Mouse (Mus musculus): ENCODE measurements around the gene Zfp524. TPM values are rescaled to one million over a fixed set of nuclear protein-coding genes. Genes with fewer than 3 reads are reported as not detected.
"Not testable (repeated sequence)": the region's sequence is repeated elsewhere in the genome, so short reads cannot be mapped to it uniquely, and the experiment has no call there.

Zfp524 gene
- total and polyA plus RNA-seq, 3 experiments: 2.3 to 8.4 (median 4.4) TPM

GRCm38 (mm10) chr7:5017931-5018330 lies 3.7 kb downstream of the Zfp524 start (continued):
- no peak for TF ChIP-seq CTCF (conservative IDR thresholded peaks at IDR 0.05 in 1 of 2, IDR thresholded peaks at IDR 0.05 in 1 of 2; ENCODE audit: low read depth in 2 of 2, low read length in 2 of 2)

- Histone ChIP-seq H3K79me2 (replicated peaks; ENCODE audit: control insufficient read depth, extremely low read depth, insufficient read depth, poor library complexity, severe bottlenecking) (peaks cover 28% of the 10 kb centered on the region), H3K4me2 (ENCODE audit: insufficient read depth, low read depth, poor library complexity, severe bottlenecking) (peak overlapping the region; percentile 73; the same call in 1 of the 2 replicates), H3K9ac (ENCODE audit: insufficient read depth, low read depth) (peak overlapping the region; percentile 66), H3K4me3 (replicated peaks in 1 of 3; ENCODE audit: low read depth in 2 of 3, low read length in 2 of 3, poor library complexity in 1 of 3) (peak overlapping the region; percentile 41 to 82 (median 59)), H3K36me3 (replicated peaks in 1 of 2; ENCODE audit: control insufficient read depth in 1 of 2, insufficient read depth in 1 of 2, low read length in 1 of 2) (peaks cover 28 to 47% of the 10 kb centered on the region in 2 experiments), H3K4me1 (ENCODE audit: control insufficient read depth in 1 of 2, insufficient read depth in 2 of 2) (peaks cover 0 to 35% of the 10 kb centered on the region in 2 experiments; a peak in 2 of 4 replicates), H3K27ac (ENCODE audit: insufficient read depth, low read depth) (peak overlapping the region; percentile 27)
- H3K27me3 ChIP-seq (replicated peaks); DNase-seq (ENCODE audit: extremely low read depth); in situ Hi-C loops (cut with MboI; ENCODE audit: low pct_ligation_motif_present, low pct_unique_long_range_greater_than_20kb, low sequenced_read_pairs); dilution Hi-C loops (cut with MboI; ENCODE audit: extremely low pct_ligation_motif_present, extremely low pct_unique_long_range_greater_than_20kb, low sequenced_read_pairs); H3K9me3 ChIP-seq (replicated peaks; ENCODE audit: low read length): not testable (repeated sequence)
These were observed 5.4 kb downstream of the Zfp524 start for GRCm38 (mm10) chr7:5019576-5019975.

GRCm38 (mm10) chr7:5020000-5020681 lies 5.9 kb downstream of the Zfp524 start, which contains the start of the genes Zfp865 and Ccdc106:
Gene Zfp865, plus strand, starts transcription at chr7:5020376.
Gene Ccdc106, plus strand, starts transcription at chr7:5020553.
- Histone ChIP-seq H3K79me2 (replicated peaks; ENCODE audit: control insufficient read depth, extremely low read depth, insufficient read depth, poor library complexity, severe bottlenecking) (peaks cover 28% of the 10 kb centered on the region), H3K4me3 (replicated peaks in 1 of 3; ENCODE audit: low read depth in 2 of 3, low read length in 2 of 3, poor library complexity in 1 of 3) (peak within 1 kb of the TSS; percentile 81 to 82 (median 81)), H3K36me3 (replicated peaks in 1 of 2; ENCODE audit: control insufficient read depth in 1 of 2, insufficient read depth in 1 of 2, low read length in 1 of 2) (peaks cover 31 to 51% of the 10 kb centered on the region in 2 experiments), H3K9me3 (replicated peaks; ENCODE audit: low read length) (peaks cover 6% of the 10 kb centered on the region), H3K27me3 (replicated peaks) (no peaks in the 10 kb centered on the region), H3K4me1 (ENCODE audit: control insufficient read depth in 1 of 2, insufficient read depth in 2 of 2) (peaks cover 0 to 35% of the 10 kb centered on the region in 2 experiments; a peak in 2 of 4 replicates), H3K9ac (ENCODE audit: insufficient read depth, low read depth) (peak within 1 kb of the TSS; percentile 98), H3K4me2 (ENCODE audit: insufficient read depth, low read depth, poor library complexity, severe bottlenecking) (peak within 1 kb of the TSS; percentile 83), H3K27ac (ENCODE audit: insufficient read depth, low read depth) (peak within 1 kb of the TSS; percentile 54)
- in situ Hi-C loops (cut with MboI; ENCODE audit: low pct_ligation_motif_present, low pct_unique_long_range_greater_than_20kb, low sequenced_read_pairs) (no loop called here), dilution Hi-C loops (cut with MboI; ENCODE audit: extremely low pct_ligation_motif_present, extremely low pct_unique_long_range_greater_than_20kb, low sequenced_read_pairs) (no loop called here)
- peak; percentile 99 for DNase-seq (ENCODE audit: extremely low read depth)
- peak; percentile 69; the same call in 1 of the 2 replicates for TF ChIP-seq IRF4 (IDR thresholded peaks at IDR 0.05; ENCODE audit: low read depth, low read length)
- TF ChIP-seq MAZ (IDR thresholded peaks at IDR 0.05; ENCODE audit: low read depth, low read length): peak; percentile 94
- TF ChIP-seq ZNF384 (IDR thresholded peaks at IDR 0.05; ENCODE audit: low read depth, low read length): peak; percentile 64
- peak; percentile 57 for TF ChIP-seq MEF2A (IDR thresholded peaks at IDR 0.05; ENCODE audit: borderline replicate concordance, low read depth, low read length)
- peak; percentile 94 for TF ChIP-seq NRF1 (IDR thresholded peaks at IDR 0.05; ENCODE audit: low read depth, low read length)
- TF ChIP-seq ELF1 (IDR thresholded peaks at IDR 0.05; ENCODE audit: low read depth, low read length): peak; percentile 97
- peak; percentile 72 for TF ChIP-seq NELFE (IDR thresholded peaks at IDR 0.05; ENCODE audit: low read depth, low read length)
- TF ChIP-seq SMC3 (IDR thresholded peaks at IDR 0.05; ENCODE audit: low read depth, low read length): no peak
- peak; percentile 77 for TF ChIP-seq SIN3A (IDR thresholded peaks at IDR 0.05; ENCODE audit: low read length)
- peak; percentile 69 for TF ChIP-seq TCF12 (IDR thresholded peaks at IDR 0.05; ENCODE audit: low read depth, low read length)
- 0 out of 2 replicates have a peak, but pooled peaks have one; percentile 65 for TF ChIP-seq POLR2AphosphoS2 (IDR thresholded peaks at IDR 0.05; ENCODE audit: low read depth, low read length)
- no peak for TF ChIP-seq ZC3H11A (IDR thresholded peaks at IDR 0.05; ENCODE audit: low read depth, low read length)
- TF ChIP-seq MAX (IDR thresholded peaks at IDR 0.05; ENCODE audit: low read length): peak; percentile 55; the same call in 1 of the 2 replicates
- peak; percentile 75; the same call in 1 of the 2 replicates for TF ChIP-seq KAT2A (IDR thresholded peaks at IDR 0.05; ENCODE audit: insufficient replicate concordance, low read length)
- TF ChIP-seq RCOR1 (conservative IDR thresholded peaks at IDR 0.05; ENCODE audit: low read depth, low read length): no peak
- peak; percentile 59 for TF ChIP-seq BHLHE40 (IDR thresholded peaks at IDR 0.05; ENCODE audit: low read depth, low read length)
- peak; percentile 78 for TF ChIP-seq ZMIZ1 (IDR thresholded peaks at IDR 0.05; ENCODE audit: low read depth, low read length)
- no peak for TF ChIP-seq JUN (IDR thresholded peaks at IDR 0.05; ENCODE audit: insufficient read depth, low read depth, low read length)
- peak; percentile 79; the same call in 1 of the 2 replicates for TF ChIP-seq MXI1 (IDR thresholded peaks at IDR 0.05; ENCODE audit: low read depth, low read length)
- no peak for TF ChIP-seq UBTF (IDR thresholded peaks at IDR 0.05; ENCODE audit: low read depth, low read length)
- peak; percentile 86 for TF ChIP-seq HCFC1 (IDR thresholded peaks at IDR 0.05; ENCODE audit: low read depth, low read length)
- TF ChIP-seq TBP (conservative IDR thresholded peaks at IDR 0.05; ENCODE audit: low read depth, low read length): peak; percentile 68; the same call in 1 of the 2 replicates
- TF ChIP-seq ETS1 (conservative IDR thresholded peaks at IDR 0.05; ENCODE audit: low read depth, low read length): peak; percentile 39; the same call in 1 of the 2 replicates
- TF ChIP-seq CHD2 (IDR thresholded peaks at IDR 0.05; ENCODE audit: low read length): peak; percentile 66; the same call in 1 of the 2 replicates
- TF ChIP-seq MYC (IDR thresholded peaks at IDR 0.05; ENCODE audit: low read depth, low read length): peak; percentile 64; the same call in 1 of the 2 replicates
- no peak for TF ChIP-seq RAD21 (IDR thresholded peaks at IDR 0.05; ENCODE audit: low read depth, low read length)
- TF ChIP-seq POLR2A (IDR thresholded peaks at IDR 0.05; ENCODE audit: low read depth, low read length): peak; percentile 81
- TF ChIP-seq CHD1 (IDR thresholded peaks at IDR 0.05; ENCODE audit: low read depth, low read length): no peak
